Mouse (Mus musculus): ENCODE measurements around the gene Slc9a9. TPM values are rescaled to one million over a fixed set of nuclear protein-coding genes. Genes with fewer than 3 reads are reported as not detected.

The Slc9a9 gene
- polyA plus RNA-seq, 1 experiment from 2014 or later = 4.0 TPM

GRCm38 (mm10) chr9:95182272-95182671 is 512.6 kb downstream of the Slc9a9 start:
- H3K27ac ChIP-seq (ENCODE audit: poor library complexity, severe bottlenecking) = no peak overlapping the region
- no peaks in the 10 kb centered on the region for H3K36me3 ChIP-seq
- ATAC-seq (ENCODE audit: insufficient number of reproducible peaks, low FRiP score) = no peak
- no peaks in the 10 kb centered on the region for H3K9me3 ChIP-seq (replicated peaks)
- no peak overlapping the region for H3K9ac ChIP-seq
- H3K4me1 ChIP-seq (replicated peaks) = 0 out of 2 replicates have a peak, but pooled peaks cover 13% of the 10 kb centered on the region
- no peak overlapping the region for H3K4me3 ChIP-seq
- H3K4me2 ChIP-seq = no peak overlapping the region
- 79% methylated on average over 7 of the region's 7 CpGs for WGBS
- no peaks in the 10 kb centered on the region for H3K27me3 ChIP-seq (replicated peaks)

DNA sequence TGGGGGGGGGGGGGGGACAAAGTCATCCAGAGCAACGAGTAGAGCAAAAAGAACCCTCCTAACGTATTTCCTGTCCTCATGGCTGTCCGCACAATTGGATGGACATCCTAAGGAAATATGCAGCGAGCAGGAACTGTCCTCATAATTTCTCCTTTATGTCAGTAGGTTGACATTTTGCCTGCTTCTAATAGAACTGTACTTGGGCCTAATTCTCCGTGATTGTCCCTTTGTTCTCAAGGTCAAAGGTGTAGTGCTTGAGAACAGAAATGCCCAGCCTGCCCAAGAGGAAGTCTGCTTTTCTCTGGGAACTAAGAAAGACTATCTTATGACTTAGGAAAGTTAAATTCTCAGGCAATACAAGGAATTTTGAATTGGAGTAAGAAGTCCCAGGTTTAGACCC is 514.7 kb downstream of the Slc9a9 start:
- Histone ChIP-seq H3K4me1 (replicated peaks) (peaks cover 27% of the 10 kb centered on the region), H3K27me3 (replicated peaks) (no peaks in the 10 kb centered on the region; the same call in 1 of the 2 replicates)

DNA sequence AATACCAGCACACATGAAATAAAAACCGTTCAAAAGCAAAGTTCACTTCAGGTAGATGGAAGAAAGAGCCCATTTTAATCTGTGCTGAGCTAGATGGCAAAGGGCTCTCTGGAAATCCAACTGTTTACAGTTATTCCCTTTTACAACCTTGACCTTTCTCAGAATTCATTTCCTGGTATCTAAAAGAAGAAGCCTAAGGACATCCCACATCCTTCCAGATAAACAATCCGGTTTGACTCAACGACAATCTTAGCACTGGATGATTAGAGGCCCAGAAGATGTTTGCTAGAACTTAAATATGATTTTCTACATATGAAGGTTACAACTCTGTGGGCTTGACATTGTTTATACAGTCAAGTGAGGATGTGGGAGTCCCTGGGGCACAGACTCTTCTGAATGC is 516.1 kb downstream of the Slc9a9 start:
- H3K4me2 ChIP-seq = no peak overlapping the region
- H3K9me3 ChIP-seq (replicated peaks) = no peaks in the 10 kb centered on the region
- H3K27ac ChIP-seq (ENCODE audit: poor library complexity, severe bottlenecking) = peak overlapping the region; percentile 46; the same call in 1 of the 2 replicates
- no peaks in the 10 kb centered on the region for H3K36me3 ChIP-seq
- WGBS = 64% methylated on average over 3 of the region's 3 CpGs
- H3K4me3 ChIP-seq = no peak overlapping the region
- H3K9ac ChIP-seq = no peak overlapping the region
- ATAC-seq (ENCODE audit: insufficient number of reproducible peaks, low FRiP score) = no peak
- H3K4me1 ChIP-seq (replicated peaks) = peaks cover 27% of the 10 kb centered on the region
- H3K27me3 ChIP-seq (replicated peaks) = peaks cover 3% of the 10 kb centered on the region

More for the DNA sequence above, 514.7 kb downstream of the Slc9a9 start:
- H3K27ac ChIP-seq (ENCODE audit: poor library complexity, severe bottlenecking) = no peak overlapping the region
- no peaks in the 10 kb centered on the region for H3K36me3 ChIP-seq
- 71% methylated on average over 5 of the region's 5 CpGs for WGBS
- no peak overlapping the region for H3K4me2 ChIP-seq
- H3K4me3 ChIP-seq = no peak overlapping the region
- H3K9me3 ChIP-seq (replicated peaks) = no peaks in the 10 kb centered on the region
- no peak for ATAC-seq (ENCODE audit: insufficient number of reproducible peaks, low FRiP score)
- no peak overlapping the region for H3K9ac ChIP-seq

GRCm38 (mm10) chr9:95186386-95187289 is 516.9 kb downstream of the Slc9a9 start:
- H3K4me3 ChIP-seq = no peak overlapping the region
- H3K36me3 ChIP-seq = no peaks in the 10 kb centered on the region
- no peak overlapping the region for H3K9ac ChIP-seq
- H3K9me3 ChIP-seq (replicated peaks) = no peaks in the 10 kb centered on the region
- peaks cover 31% of the 10 kb centered on the region for H3K4me1 ChIP-seq (replicated peaks)
- no peak for ATAC-seq (ENCODE audit: insufficient number of reproducible peaks, low FRiP score)
- H3K27ac ChIP-seq (ENCODE audit: poor library complexity, severe bottlenecking) = peak overlapping the region; percentile 46; the same call in 1 of the 2 replicates
- H3K4me2 ChIP-seq = no peak overlapping the region
- 59% methylated on average over 15 of the region's 15 CpGs for WGBS
- peaks cover 6% of the 10 kb centered on the region for H3K27me3 ChIP-seq (replicated peaks)

- H3K9ac ChIP-seq = no peak overlapping the region
- WGBS = 46% methylated on average over 8 of the region's 8 CpGs
- H3K4me3 ChIP-seq = no peak overlapping the region
These were observed 518.9 kb downstream of the Slc9a9 start for GRCm38 (mm10) chr9:95188362-95189217.

GRCm38 (mm10) chr9:95189218-95189605 is 519.5 kb downstream of the Slc9a9 start:
- H3K4me3 ChIP-seq = no peak overlapping the region
- peaks cover 55% of the 10 kb centered on the region for H3K4me1 ChIP-seq (replicated peaks)
- H3K36me3 ChIP-seq = no peaks in the 10 kb centered on the region
- WGBS = 77% methylated on average over 4 of the region's 4 CpGs
- H3K4me2 ChIP-seq = no peak overlapping the region
- no peaks in the 10 kb centered on the region for H3K9me3 ChIP-seq (replicated peaks)
- H3K27ac ChIP-seq (ENCODE audit: poor library complexity, severe bottlenecking) = no peak overlapping the region
- peaks cover 6% of the 10 kb centered on the region for H3K27me3 ChIP-seq (replicated peaks)
- no peak for ATAC-seq (ENCODE audit: insufficient number of reproducible peaks, low FRiP score)
- H3K9ac ChIP-seq = no peak overlapping the region

More at GRCm38 (mm10) chr9:95188362-95189217, 518.9 kb downstream of the Slc9a9 start:
- H3K4me2 ChIP-seq = no peak overlapping the region
- H3K36me3 ChIP-seq = no peaks in the 10 kb centered on the region
- H3K9me3 ChIP-seq (replicated peaks) = no peaks in the 10 kb centered on the region
- peaks cover 6% of the 10 kb centered on the region for H3K27me3 ChIP-seq (replicated peaks)
- peaks cover 49% of the 10 kb centered on the region for H3K4me1 ChIP-seq (replicated peaks)
- H3K27ac ChIP-seq (ENCODE audit: poor library complexity, severe bottlenecking) = no peak overlapping the region; the same call in 1 of the 2 replicates
- ATAC-seq (ENCODE audit: insufficient number of reproducible peaks, low FRiP score) = peak; percentile 75

- Histone ChIP-seq H3K27me3 (replicated peaks) (peaks cover 13% of the 10 kb centered on the region), H3K4me2 (no peak overlapping the region), H3K27ac (ENCODE audit: poor library complexity, severe bottlenecking) (no peak overlapping the region), H3K4me1 (replicated peaks) (peaks cover 55% of the 10 kb centered on the region), H3K9me3 (replicated peaks) (no peaks in the 10 kb centered on the region), H3K9ac (no peak overlapping the region), H3K36me3 (no peaks in the 10 kb centered on the region), H3K4me3 (no peak overlapping the region)
- 47% methylated on average over 6 of the region's 6 CpGs for WGBS
- no peak for ATAC-seq (ENCODE audit: insufficient number of reproducible peaks, low FRiP score)
These were observed 521.7 kb downstream of the Slc9a9 start for GRCm38 (mm10) chr9:95191442-95191841.

- peak overlapping the region; percentile 85; the same call in 1 of the 2 replicates for H3K27ac ChIP-seq (ENCODE audit: poor library complexity, severe bottlenecking)
- WGBS = 59% methylated on average over 8 of the region's 8 CpGs
- no peaks in the 10 kb centered on the region for H3K9me3 ChIP-seq (replicated peaks)
- no peak for ATAC-seq (ENCODE audit: insufficient number of reproducible peaks, low FRiP score)
- H3K4me2 ChIP-seq = no peak overlapping the region
- H3K9ac ChIP-seq = no peak overlapping the region
- H3K36me3 ChIP-seq = no peaks in the 10 kb centered on the region
- H3K27me3 ChIP-seq (replicated peaks) = peaks cover 25% of the 10 kb centered on the region
- peaks cover 42% of the 10 kb centered on the region for H3K4me1 ChIP-seq (replicated peaks)
- no peak overlapping the region for H3K4me3 ChIP-seq
These were observed 523.3 kb downstream of the Slc9a9 start for GRCm38 (mm10) chr9:95192901-95193532.

DNA sequence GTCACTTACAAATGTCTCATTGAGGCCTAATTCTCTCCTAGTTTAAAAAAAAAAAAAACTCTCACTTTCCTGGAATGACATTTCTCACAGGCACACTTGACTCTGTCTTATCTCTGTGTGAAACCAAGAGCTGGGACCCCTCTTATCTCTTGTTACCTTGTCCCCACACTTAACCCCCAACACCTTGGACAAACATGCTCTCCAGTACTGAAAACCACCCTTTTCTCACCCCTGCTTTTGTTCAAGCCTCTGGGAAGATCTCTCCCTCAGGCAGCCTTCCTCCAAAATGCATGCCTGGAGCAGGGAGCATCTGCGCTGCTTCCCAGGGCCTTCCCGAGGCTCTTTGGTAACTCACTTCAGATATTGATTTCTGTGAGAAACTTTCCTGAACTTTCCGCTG is 524.0 kb downstream of the Slc9a9 start:
- Histone ChIP-seq H3K27ac (ENCODE audit: poor library complexity, severe bottlenecking) (peak overlapping the region; percentile 85), H3K9ac (no peak overlapping the region), H3K27me3 (replicated peaks) (peaks cover 25% of the 10 kb centered on the region), H3K4me3 (no peak overlapping the region), H3K9me3 (replicated peaks) (no peaks in the 10 kb centered on the region), H3K4me1 (replicated peaks) (peaks cover 41% of the 10 kb centered on the region), H3K4me2 (no peak overlapping the region), H3K36me3 (no peaks in the 10 kb centered on the region)
- WGBS = 32% methylated on average over 3 of the region's 3 CpGs
- ATAC-seq (ENCODE audit: insufficient number of reproducible peaks, low FRiP score) = no peak

DNA sequence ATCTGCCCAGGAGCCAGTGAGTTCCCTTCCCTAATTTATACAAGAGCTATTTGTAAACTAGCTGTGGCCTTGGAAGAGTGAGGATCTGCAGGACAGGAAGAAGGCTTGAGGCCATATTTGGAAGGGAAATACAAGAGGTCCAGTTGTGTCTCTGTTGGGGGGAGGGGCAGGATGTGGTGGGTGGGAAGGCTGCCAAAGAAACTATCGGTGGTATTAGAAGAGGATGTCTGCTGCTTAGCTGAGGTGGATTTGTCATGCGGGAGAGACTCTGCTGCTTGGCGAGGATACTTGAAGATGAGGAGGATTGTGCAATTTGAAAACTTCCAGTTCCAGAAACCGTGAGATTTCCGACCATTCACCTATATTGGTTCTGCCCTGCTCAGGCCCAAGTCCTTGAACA is 524.4 kb downstream of the Slc9a9 start:
- H3K9ac ChIP-seq = no peak overlapping the region
- peaks cover 37% of the 10 kb centered on the region for H3K4me1 ChIP-seq (replicated peaks)
- H3K27ac ChIP-seq (ENCODE audit: poor library complexity, severe bottlenecking) = peak overlapping the region; percentile 85
- H3K4me3 ChIP-seq = no peak overlapping the region
- H3K27me3 ChIP-seq (replicated peaks) = peaks cover 25% of the 10 kb centered on the region
- H3K9me3 ChIP-seq (replicated peaks) = no peaks in the 10 kb centered on the region
- H3K4me2 ChIP-seq = no peak overlapping the region
- no peaks in the 10 kb centered on the region for H3K36me3 ChIP-seq
- WGBS = 28% methylated on average over 5 of the region's 5 CpGs
- peak; percentile 78 for ATAC-seq (ENCODE audit: insufficient number of reproducible peaks, low FRiP score)

Measured in heart, embryonic 12.5 days (tissue).